Mouse (Mus musculus) embryo, embryonic 10.5 days (tissue): ENCODE measurements at regions not wholly inside any gene's neighbourhood (a gene's known extent, or its start where the extent isn't known, plus 50 kb on each side); places are given as distances from the start of the nearest gene placed in this dataset.

Source experiments
- DNase-seq: peaks from one replicate; pipeline ENCODE4 v3.0.0-alpha.2; 2015; ENCODE audit warnings: low spot score

DNA sequence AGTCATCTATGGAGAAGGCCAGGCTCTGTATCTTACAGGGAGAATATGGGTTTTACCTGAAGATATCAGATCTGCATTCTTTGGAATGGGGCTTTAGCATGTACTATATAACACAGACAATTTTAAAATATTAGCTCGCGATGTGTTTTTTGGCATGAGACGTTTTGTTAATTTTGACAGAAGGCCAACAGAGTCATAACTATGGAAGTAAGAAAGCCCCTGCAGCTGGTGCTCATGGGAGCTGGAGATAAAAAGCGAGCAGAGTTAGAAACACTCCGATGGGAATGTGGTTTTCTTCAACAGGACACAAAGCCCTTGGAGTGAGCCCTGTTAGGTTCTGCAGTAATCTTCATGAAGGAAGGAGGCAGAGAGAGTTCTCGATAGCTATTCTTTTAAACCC, 176.6 kb downstream of the Rps12 start:
- DNase-seq, result no peak

DNA sequence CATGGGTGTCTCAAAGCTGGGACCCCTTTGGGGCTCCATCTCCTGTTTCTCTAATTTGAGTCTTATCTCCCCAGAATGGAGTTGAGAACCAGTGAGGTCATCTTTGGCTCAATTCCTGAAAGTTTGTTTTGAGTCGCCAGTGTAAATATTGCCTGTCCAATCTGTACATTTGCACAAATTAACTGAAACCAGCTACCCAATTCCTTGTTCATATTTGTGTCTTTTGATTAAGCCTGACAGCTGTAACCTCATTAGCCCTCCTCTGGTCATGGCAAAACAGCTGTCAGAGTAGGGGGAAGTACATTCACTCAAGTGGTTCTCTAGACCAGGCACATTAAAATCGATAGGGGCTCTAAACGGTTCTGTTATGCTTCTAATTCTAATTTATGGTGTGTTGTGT, 177.0 kb downstream of the Rps12 start:
- no peak for DNase-seq

- no peak for DNase-seq
Observed at GRCm38 (mm10) chr10:23609270-23609914, 177.7 kb downstream of the Rps12 start.

- peak; percentile 50 for DNase-seq
Observed at GRCm38 (mm10) chr10:23600701-23601100, 186.4 kb downstream of the Rps12 start.

DNA sequence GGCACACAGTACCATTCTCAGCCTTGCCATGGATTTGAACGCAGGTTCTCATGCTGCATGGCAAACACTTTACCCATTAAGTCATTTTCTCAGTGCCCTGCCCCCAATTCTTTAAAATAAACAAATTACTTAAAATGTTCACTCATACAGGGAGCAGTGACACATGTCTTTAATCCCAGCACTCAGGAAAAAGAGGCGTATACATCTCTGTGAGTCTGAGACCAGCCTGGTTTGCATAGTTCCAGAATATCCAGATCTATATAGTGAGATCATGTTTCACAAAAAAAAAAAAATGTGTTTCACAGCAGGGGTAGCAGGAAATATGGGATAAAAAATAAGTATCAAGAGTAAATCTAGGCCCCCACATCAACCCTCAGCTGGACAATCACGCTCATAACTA, 191.5 kb downstream of the Rps12 start:
- DNase-seq, result no peak

DNA sequence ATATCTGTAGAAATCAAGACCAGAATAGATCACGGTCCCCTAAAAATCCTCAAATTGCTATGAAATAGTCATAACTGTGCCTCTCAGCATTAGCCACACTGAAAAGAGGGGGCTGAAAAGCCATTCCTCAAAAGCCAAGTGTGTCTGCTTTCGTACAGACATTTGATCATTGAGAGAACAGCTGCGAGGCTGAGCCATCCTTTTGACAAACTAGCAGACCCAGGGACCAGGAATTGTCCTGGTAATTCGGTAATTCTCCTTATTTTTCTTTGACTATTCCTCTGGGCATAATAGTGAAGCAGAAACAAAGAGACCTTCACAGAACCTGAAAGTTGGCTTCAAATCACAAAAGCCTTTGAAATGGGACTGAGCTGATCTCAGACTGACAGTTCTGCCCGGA, 206.8 kb downstream of the Rps12 start:
- no peak for DNase-seq

GRCm38 (mm10) chr10:23571013-23571412, 216.1 kb downstream of the Rps12 start:
- DNase-seq, result no peak

- DNase-seq, result no peak
Observed at GRCm38 (mm10) chr10:23569386-23569785, 217.7 kb downstream of the Rps12 start.

DNA sequence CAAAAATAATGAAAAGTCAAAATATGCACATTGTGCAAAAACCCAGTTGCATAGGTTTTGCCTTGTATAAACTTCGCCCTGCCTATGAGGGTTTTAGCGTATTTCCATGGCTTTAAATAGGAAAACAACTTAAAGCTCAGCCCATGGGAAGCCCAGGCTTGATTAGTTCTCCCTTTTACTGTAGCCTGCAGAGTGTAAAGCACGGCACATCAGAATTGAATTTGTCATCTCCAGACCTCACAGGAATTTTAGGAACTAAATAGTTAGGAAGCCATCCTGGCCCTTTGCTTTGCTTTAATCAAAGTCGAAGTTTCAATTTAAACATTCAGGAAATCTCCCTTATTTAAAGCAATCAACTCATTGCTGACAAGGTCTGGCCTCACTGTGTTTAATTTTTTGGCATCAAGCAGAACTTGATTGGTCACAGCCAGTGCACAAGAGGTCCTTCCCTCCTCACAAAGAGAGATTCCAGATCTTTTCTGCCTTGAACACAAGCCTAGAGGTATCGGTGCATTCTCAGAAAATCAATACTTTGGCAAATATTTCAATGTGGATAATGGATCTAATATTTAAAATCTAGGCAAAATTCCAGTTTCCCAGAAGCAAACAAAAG, 211.8 kb upstream of the Eya4 start:
- no peak for DNase-seq

DNA sequence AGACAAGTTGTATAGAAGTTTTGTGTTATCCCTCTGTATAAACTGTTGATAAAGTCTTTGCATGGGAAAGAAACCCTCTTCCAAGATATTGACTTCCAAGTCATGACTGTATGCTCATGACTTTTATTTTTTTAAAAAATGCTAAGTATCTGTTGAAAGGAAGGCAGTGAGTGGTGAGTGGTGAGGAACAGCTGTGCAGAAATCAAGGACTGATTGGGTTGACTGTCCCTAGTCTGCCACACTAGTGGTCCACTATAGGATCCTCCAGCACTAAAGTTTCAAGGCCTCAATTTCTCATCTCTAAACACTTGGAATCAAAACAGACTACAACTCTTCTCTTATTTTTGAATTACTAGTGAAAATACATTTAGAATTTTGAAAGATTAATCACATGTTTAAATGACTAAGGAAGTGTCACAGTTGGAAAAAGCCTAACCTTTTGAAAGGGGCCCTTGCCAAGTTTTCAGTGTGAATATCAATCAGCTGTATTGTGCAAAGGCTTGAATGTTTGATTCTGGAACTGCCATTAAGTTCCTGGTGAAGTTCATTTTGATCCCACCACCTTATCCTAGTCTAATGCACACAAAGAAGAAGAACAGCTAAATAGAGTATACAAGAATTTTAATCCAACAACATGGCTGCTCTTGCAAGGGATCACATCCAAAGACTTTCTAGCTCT, 209.5 kb upstream of the Eya4 start:
- no peak for DNase-seq

DNA sequence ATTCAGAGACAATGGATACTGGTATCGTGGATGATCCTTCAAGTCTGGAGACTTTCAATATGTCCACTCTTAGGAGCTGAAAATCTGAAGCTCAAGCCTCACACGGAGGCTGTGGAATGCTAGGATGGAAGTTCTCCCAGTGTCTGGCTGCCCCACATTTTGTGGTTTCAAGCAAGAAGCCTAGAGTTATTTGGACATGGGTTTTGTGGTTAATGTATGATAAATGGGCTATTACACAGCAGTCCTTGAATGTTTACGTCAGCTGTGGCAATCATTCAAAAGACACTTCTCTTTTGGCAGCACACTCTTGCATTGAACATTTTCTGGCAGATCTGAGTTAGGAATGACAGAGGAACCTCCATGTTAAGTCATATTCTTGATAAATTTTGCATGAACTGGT, 207.2 kb upstream of the Eya4 start:
- no peak for DNase-seq

DNA sequence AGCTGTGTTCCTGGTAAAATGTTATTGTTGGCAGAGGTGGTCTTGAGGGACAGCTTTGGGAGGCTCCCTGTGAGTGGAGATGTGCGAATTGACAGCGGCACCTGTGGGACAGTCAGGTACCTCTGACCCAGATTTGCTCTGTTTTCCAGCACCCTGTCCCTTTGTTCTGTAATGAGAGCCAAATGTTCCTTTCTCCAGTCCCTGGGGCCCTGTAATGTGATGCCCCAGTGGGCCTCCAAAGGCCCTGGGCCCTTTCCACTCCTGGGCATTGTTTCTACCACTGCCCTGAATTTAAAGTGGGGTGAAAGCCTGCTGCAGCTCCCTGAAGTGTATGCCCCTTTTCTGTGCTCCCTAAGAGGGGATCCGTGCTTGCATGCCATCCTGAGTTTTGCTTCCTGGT, 198.6 kb upstream of the Eya4 start:
- peak; percentile 12 for DNase-seq

DNA sequence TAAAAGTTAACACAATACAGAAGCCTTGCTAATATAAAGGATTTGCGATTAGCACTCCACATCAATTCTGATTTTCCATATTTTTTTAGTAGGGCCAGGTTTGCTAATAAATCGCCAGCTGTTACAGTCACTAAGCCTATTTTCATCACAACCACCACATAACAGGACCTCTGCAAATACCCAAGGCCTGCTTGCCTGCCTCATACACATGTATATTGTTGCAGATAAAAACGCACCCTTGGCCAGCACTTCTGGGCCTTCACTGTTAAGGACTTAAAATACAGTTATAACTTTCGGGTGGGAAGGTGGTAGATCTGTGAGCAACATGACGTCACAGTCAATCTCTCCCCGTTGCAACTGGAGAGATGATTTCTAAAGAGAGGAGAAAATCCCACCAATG, 197.7 kb upstream of the Eya4 start:
- DNase-seq, result no peak

DNA sequence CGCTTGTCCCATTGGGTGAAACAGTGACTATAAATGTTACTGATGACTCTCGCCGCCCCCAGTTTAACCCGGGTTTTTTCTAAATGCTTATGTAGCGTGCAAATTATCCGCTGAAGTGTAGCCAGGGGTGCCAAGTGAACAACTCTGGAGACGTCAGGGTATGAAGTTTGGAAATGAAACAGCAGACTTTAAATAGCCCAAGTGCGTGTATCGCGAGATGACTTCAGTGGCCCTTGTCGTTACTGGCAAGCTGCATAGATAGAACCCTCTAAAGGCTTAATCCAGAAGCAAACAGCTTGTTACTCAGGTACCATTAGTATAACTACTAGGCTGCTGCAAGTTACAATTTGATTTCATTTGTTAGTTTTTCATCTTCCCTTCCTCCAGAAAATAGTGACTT, 192.1 kb upstream of the Eya4 start:
- DNase-seq, result no peak

DNA sequence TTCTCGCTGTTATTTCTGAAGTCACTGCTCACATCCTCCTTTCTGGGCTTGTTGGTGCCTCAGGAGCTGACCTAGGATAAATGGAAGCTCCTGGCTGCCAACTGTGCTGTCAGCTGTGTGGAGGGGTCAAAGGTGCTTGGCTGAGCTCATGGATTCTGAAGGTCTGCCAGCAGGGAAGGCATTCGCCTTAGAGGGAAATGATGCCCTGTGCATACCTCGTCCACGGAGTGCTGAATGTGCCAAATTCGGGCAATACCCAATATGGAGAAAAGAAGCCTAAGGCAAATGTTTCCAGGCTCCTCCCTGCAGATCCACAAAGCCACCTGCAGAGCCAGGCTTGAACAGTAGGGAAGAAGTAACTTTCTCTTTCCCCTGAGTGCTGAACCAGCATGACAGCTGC, 191.3 kb upstream of the Eya4 start:
- peak; percentile 16 for DNase-seq

GRCm38 (mm10) chr10:23534636-23535035, 184.1 kb upstream of the Eya4 start:
- DNase-seq, result no peak

GRCm38 (mm10) chr10:23531964-23532758, 181.6 kb upstream of the Eya4 start:
- no peak for DNase-seq

GRCm38 (mm10) chr10:23530715-23531114, 180.1 kb upstream of the Eya4 start:
- DNase-seq, result no peak

- DNase-seq, result no peak
Observed at GRCm38 (mm10) chr10:23526796-23527195, 176.2 kb upstream of the Eya4 start.

DNA sequence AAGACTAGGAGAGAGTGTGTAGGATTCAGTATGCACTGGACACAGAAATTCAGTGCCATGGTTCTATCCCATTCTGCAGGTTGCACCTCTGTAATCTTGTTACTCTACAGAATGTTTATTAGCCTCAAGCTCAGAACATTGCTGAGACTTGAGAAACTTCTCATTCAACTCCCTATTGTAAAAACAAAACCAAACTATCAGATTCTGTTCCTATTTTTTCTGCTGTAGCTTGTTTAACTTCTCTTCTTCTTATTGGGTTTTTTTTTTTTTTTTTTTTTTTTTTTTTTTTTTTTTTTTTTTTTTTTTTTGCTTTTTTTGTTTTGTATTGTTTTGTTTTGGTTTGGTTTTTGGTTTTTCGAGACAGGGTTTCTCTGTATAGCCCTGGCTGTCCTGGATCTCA, 172.1 kb upstream of the Eya4 start:
- no peak for DNase-seq

- no peak for DNase-seq
Observed at GRCm38 (mm10) chr10:23493647-23494046, 143.1 kb upstream of the Eya4 start.

DNA sequence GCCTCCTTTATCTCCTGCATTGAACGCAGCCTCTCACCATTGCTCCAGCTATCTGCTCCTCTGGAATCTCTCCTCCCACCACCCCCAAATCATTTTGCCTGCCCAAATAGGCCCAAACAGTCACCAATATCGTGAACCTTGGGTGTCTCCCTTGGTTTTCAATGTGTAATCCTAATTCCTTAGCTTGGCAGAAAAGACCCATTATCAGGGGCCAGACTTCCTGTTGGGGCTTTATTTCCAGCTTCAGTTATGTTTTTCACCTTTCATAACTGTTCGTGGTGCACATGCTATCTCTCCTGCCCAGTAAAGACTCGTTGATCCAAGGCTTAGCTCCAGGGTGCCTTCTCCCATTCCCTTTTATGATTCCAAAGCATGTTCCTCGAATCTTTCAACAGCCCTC, 142.4 kb upstream of the Eya4 start:
- no peak for DNase-seq

DNA sequence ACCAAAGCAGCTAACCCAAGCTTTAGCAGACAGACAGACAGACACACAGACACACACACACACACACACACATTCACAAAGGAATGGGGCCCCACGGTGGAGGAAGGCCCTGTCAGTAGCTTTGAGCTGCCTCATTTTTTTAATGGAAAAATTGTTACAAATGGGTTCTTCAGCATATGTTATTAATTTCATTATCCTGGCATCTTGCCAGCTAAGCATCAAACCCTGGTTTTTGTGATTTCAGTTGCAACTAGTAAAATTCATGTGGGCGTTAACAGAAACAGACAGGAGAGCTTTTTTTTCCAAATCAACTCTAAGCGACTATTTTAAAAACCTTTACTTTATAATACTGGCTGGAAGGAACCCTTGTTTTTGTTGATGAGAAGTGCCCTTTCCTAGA, 138.4 kb upstream of the Eya4 start:
- no peak for DNase-seq
